Mouse (Mus musculus) CH12F3 (cell line): Measurements from ENCODE around the gene Sco2.

Experiments
- in situ Hi-C: fragments of 300-500 bp; cut with MboI; formaldehyde crosslinking; loops from 2 replicates; pipeline ENCODE4 v1.14.3; 2020; ENCODE audit warnings: low sequenced_read_pairs

The Sco2 gene

DNA sequence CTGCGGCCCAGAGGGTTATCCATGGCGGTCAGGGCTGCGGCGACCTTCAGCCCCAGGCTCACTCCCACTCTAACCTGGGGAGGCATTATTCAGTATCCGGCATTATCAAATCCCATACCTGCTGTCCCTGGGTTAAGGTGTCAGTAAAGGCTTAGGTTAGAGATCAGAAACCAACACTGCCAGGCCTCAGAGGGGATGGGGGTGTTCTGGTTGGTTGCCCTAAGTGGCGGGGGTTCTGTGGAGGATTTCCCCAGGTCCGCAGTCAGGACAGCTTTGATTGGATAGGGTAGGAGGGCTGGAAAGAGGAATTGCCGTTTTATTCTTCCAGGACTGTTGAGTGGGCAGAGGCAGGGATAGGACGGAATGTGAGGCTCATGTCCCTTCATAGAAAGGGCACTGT lies 694 bp upstream of the Sco2 start:
- in situ Hi-C loops: no loop called here

DNA sequence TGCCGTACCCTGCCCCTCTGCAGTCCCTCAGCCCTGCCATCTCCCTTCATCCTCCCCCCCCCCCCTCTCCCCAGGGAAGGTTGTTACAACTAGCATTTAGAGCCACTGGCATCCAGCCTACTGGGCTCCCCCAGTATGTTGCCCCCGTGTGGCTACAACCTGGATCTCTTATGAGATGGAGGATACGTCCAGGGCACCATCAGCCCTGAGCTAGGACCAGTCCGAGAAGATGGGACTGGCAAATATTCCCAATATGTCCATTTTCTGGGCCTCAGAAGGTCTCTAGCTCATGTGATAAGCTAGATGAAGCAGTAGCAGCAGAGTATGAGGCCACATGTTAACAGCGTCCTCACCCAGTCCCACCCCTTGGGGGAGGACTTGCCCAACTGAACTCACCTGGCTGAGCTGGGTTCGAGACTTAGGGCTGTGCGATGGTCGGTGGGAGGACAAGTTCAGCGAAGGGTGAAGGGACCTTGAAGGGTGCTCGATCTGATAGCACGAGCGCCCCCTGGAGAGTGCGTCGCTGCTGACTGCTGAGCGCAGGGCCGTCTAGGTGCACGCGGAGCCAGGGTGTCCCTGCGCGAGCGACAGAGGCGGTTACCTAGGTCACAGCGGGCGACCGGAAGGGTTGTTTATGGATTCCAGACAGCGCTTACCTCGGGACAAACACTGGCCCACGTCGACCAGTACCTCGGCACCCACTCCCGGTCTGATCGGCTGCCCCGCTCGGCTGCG lies 452 bp downstream of the Sco2 start:
- in situ Hi-C loops: no loop called here

DNA sequence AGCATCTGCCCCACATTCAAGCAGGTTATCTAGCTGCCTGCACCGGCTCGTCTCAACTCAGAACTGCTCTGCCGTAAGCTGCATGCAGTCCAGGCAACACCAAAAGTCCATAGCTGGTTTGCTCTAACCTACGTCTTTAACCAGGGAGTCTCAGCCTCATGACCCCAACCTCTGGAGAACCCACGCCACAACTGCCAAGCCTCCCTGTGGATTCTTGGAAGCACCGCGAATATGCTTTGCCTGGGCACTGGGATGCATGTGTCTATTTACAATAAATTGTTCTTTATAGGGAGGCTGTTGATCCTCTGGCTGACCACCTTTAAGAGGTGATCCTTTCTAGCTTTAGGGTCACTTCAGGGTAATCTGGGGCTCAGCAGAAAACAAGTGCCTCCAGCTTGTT lies 1.1 kb downstream of the Sco2 start:
- in situ Hi-C loops: no loop called here

DNA sequence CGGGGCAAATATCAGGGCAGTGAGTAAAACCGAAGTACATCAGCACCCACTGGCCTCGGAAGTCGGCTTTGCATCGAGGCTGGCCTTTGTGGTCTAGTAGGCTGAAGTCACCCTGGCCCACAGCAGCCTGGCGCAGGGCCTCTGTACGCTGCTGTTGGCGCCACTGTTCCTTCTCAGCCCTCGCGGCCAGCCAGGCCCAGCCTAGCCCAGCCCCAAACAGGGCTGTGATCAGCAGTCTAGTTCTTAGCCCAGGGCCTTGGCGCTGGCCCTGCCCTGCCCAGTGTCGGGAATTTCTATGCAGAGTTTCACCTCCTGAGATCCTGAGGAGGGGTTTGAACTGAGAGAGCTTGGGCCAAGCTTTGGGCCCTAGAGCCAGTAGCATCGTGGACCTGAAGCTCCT lies 1.6 kb downstream of the Sco2 start:
- in situ Hi-C loops: no loop called here

DNA sequence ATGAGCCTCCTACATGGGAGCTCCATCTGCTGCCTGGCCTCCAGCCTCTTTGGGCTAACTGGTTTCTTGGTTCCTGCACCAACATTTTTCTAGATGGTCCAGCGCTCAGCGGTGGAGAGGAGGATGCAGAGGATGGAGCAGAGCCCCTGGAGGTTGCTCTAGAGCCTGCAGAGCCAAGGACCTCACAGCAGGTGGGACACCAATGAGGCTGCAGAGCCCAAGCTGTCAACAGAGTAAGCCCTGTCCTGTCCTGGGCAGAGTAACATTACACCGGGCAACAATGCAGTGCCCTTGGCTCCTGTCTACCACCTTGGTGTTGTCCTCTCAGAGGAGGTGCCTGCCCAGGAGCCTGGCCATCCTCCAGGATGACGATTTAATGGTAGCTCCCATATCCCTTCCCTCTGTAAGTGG lies 8.5 kb downstream of the Sco2 start:
- in situ Hi-C loops: no loop called here

DNA sequence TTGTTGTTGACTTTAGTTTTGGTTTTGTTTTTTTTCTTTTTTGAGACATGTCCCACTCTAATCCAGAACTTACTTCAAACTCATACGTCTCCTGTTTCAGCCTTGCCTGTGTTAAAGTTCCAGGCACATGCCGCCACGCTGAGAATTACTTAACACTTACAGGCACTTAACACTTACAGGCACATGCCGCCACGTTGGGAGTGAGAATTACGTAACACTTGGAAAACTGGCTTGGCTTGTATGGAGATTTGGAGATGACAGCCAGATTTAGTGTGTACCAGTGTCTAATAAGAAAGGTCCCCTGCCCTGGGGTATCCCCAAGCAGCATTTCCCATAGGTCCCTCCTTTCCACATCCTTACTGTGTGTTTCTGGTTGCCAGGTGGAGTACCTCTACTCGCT lies 10.6 kb downstream of the Sco2 start:
- in situ Hi-C loops: no loop called here

DNA sequence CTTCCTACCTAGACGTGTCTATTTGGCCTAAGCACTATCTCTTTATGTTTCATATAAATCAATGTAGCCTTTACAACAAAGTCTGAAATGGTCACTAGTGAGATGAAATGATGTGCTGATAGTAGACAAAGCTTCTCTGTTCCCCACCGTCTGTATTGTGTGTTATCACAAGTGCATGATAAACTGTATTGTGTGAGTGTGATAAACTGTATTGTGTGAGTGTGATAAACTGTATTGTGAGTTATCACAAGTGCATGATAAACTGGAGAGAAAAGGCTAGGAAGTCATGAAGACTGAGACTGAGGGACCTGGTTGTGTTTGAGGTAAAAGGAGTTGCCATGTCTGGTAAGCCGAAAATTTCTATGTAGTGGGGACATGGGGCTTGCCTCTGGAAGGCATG lies 14.9 kb downstream of the Sco2 start:
- in situ Hi-C loops: no loop called here

DNA sequence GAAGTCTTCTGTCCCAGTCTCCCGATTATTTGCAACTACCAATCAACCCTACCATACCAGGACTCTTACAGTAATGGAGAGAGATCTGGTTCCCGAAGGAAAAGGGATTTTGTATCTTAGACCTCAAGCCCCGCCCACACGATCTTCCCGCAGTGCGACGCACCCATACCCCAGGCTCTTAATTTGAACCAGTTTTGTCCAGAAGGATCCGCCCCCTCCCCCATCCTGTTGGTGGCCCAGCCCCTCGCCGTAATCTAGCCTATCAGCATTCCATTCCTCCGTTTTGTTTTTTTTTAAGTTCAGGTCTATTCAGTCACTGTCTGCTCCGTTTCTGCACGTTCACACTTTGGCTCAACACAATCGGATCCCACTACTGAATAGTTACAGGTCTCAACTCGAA lies 17.3 kb downstream of the Sco2 start:
- in situ Hi-C loops: no loop called here

DNA sequence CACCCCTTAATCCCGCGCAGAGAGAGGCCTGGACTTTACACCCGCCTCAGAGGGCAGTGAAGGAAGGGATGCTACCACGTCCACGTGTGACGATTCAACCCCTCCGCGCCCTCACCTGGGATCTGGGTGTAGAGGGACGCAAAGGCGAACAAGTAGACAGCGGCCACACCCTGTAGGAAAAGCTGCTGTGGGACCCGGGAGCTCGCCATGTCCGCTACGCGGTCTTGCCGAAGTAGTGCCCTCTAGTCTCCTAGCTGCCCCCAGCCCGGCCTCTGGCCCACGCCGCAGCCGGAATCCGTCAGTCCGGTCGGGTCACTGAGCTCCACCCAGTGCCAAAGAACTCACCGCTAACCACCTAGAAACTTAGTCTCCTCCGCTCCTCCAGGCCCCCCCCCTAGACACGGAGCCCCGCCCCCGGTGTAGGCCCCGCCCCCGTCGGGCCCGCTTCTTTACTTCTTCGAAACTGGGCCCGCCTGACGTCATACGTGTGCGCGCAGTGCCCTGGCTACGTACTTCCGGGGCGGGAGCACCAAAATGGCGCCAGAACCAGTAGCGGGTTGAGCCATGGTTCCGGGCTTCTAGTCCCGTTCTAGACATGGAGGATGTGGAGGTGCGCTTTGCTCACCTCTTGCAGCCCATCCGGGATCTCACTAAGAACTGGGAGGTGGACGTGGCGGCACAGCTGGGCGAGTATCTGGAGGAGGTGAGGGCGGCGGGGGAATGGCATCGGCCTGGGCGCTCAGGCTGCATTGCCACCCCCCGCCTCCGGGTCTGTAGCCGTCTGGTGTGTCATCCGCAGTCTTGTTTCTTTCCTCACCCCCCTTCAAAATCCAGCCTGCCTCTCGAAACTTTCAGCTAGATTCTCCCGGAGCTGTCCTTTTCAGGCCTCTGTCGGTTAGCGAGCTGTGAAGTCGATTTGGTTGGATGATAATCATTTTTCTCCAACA lies 18.1 kb downstream of the Sco2 start, which contains the start of the genes Lmf2 and Ncaph2:
Lmf2 (minus strand) TSS at position 419 of the 947 bp plus-strand sequence.
Ncaph2 (plus strand) TSS at position 479 of the 947 bp plus-strand sequence.
- in situ Hi-C loops: no loop called here

DNA sequence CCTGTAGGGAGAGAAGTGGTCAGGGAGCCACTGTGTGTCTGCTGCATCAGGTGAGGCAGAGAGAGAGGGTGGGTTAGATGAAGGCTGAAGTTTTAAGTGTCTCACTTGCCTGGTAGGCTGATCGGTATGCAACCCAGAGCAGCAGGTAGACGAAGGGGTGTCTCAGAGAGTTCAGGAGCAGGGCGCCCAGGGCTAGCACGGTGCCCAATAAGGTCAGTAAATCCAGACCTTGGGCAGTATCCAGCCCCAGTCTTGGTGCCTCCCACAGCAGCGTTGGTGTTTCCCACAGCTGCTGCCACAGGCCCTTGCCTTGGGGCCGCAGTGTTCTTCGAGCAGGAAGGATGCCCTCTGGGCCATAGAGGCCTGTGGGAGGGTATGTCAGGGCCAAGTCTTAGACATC lies 19.2 kb downstream of the Sco2 start:
- in situ Hi-C loops: no loop called here

DNA sequence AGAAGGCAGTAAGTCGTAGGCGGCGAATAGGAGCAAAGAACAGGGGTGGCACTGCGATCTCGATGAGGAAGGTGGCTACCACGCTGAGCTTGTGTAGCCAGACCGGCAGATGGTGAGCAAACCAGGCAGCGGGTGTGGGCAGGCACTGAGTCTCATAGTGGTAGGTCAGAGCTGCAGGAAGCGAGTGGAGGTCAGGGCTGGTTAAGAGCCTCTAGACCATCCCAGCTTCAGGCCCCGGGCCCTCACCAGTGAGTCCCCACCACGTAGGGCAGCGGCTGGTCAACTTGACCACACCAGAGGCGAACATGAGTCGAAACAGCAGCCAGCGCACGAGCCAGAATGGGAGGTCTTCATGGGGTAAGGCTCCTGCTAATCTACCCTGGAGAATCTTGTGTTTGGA lies 19.8 kb downstream of the Sco2 start:
- in situ Hi-C loops: no loop called here

DNA sequence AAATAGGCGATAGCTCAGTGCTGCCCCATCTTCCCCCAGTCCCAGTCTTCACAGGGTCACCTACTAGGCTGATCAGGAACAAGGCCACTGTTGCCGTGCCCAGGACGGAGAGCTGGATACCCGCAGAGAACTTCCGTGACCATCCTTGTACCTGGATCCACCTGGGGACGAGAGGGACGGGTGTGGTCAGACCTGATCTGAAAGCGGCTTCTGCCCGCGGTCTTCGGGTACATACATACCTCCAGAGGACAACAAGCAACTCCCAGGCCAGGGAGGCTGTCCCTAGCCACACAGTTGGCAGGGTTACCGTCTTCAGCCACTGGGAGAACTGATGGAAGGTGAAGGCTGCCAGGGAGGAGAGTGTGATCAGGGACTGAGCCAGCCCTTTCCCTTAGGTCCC lies 20.9 kb downstream of the Sco2 start:
- in situ Hi-C loops: no loop called here

DNA sequence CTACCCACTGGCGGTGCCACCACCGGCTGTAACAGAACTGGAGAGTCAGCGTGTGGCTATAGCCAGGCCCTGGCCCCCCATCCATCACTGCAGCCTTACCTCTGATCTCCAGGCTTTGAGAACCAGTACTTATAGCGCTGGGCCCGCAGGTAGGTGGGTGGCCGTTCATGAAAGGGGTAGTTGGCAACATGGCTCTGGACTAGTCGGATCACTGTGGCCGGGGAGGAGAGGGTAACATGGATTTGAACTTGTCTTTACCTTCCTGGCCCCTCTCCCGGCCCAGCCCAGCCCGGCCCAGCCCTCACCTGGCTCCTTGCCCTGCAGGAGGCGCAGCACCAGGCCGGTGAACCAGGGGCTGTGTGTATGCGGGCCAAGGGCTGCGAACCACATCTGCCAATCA lies 21.6 kb downstream of the Sco2 start:
- in situ Hi-C loops: no loop called here

DNA sequence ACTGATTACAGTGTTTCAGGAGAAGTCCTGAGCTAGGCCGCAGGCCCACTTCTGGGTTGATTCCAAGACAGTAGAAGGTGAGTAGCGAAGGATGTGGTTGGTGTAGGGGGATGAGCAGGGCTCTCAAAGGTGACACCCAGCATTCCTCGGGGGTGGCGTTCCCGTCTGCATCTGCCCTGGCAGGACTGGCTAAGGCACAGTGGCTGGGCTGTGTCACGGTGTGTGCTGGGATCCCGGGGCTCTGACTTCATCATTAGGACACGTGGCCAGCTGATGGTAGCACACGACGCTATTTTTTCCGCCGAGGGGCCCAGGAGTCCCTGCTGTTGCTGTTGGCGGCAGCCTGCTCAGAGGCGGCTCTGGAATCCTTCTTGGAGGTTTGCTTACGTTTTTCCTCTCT lies 22.3 kb downstream of the Sco2 start:
- in situ Hi-C loops: no loop called here

DNA sequence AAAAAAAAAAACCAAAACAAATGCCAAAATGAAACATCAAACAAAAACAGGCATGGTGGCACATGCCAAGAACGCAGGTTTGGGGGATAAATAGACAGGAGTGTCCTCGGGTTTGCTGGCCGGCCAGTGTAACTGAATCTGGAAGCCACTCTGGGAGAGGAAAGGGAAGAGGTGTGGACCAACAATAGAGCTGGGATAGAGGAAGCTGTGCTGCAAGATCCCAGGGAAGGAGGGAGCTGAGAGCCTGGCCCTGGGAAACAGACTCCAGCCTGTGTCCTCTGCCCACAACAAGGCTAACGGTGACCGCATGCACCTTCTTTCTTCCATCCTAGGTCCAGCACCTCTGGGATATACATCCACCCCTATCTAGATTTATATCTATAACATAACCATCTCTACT lies 23.2 kb downstream of the Sco2 start:
- in situ Hi-C loops: no loop called here

DNA sequence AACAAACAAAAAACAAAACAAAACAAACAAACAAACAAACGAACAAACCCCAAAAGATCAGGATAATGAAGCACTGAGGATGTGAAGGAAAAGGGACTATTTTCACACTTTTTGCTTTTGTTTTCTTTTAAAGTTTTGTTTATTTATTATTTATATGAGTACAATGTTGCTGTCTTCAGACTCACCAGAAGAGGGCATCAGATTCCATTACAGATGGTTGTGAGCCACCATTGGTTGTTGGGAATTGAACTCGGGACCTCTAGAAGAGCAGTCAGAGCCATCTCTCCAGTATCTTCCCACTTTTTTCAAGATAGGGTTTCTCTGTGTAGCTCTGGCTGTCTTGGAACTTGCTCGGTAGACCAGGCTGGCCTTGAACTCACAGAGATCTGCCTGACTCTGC lies 30.3 kb downstream of the Sco2 start:
- in situ Hi-C loops: no loop called here

DNA sequence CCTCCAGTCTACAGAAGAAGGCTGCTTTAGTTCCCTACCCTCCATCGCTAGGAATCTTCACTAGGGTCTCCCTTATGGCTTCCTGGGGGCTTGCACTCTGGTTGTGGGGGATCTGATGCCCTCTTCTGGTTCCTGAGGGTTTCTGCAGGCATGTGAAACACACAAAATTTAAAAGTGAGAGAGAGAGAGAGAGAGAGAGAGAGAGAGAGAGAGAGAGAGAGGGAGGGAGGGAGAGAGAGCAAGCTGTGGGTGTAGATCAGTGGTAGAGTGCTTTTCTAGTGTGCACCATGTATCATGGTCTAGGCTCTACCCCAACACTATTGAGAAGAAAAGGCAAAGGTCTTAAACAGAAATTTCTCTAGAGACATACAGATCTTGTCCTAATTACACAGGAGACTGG lies 32.0 kb downstream of the Sco2 start:
- in situ Hi-C loops: no loop called here

DNA sequence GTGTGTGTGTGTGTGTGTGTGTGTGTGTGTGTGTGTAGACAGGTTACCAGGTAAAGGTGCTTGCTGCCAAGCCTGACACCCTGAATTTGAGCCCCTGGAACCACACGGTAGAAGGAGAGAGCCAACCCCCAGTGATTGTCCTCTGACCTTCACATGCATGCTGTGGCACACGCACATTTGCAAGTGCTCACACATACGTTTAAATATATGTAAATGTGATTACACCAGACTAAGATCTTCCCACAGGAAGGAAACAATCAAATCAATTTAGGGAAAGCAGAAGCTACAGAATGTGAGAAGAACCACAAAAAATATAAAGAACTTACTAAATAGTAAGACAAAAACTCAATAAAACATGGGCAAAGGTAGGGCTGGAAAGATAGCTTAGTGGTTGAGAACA lies 33.5 kb downstream of the Sco2 start:
- in situ Hi-C loops: no loop called here

DNA sequence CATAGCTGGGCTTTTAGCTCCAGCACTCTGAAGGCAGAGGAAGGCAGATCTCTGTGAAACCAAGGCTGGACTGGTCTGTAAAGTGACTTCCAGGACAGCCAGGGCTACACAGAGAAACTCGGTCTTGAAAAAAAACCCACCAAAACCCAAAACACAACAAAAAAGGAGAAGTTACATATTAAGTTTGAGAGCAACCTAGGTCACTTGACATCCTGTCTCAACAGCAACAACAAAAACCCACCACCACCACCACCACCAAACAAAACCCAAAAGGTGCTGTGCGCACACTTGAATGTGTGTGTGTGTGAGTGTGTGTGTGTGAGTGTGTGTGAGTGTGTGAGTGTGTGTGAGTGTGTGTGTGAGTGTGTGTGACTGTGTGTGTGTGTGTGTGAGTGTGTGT lies 34.0 kb downstream of the Sco2 start:
- in situ Hi-C loops: no loop called here

DNA sequence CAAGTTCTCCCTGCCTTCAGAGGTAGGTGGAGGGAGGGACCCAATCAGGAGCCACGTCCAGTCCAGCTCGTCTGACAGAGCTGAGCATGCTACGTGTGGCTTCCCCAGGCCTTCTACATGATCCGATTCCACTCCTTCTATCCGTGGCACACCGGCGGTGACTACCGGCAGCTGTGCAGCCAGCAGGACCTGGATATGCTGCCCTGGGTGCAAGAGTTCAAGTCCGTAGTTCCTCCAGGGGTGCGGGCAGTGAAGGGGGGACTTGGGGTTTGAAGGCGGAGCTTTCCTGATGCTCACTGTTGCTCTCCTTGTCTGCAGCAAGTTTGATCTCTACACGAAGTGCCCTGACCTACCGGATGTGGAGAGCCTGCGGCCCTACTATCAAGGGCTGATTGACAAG lies 37.2 kb downstream of the Sco2 start:
- in situ Hi-C loops: no loop called here

DNA sequence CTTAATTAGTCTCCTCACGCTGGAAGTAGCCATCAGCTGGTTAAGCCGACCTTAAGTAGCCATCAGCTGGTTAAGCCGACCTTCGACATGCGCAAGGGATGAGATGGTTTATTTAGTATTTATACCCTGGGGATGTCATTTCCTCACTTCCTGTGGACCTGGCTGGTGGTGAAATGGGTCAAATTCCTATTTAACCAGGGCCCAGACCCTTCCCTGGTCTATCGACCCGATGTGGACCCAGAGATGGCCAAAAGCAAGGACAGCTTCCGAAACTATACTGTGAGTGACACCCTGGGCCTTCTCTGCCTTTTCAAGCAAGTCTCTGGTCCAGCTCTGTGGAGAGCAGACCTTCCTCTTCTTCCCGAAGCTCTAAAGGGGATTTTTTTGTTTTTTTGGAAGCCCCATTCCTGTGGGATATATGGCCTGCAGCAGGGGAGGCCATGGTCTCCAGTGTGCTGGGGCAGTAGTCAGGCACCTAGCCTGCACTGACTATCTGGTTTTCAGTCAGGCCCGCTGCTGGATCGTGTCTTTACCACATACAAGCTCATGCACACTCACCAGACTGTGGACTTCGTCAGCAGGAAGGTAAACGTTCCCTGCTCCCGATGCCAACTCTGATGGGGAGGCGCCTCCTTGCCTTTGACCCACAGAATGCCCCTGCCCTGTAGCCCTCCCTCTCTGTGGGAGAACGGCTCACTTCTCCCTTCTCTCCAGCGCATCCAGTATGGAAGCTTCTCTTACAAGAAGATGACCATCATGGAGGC lies 38.7 kb downstream of the Sco2 start:
- in situ Hi-C loops: no loop called here
